Mouse (Mus musculus): ENCODE results near the gene Eif4g3. TPM values are rescaled to one million over a fixed set of nuclear protein-coding genes. Genes with fewer than 3 reads are reported as not detected.

The Eif4g3 gene
- total and polyA plus RNA-seq, 3 experiments = 22.8 to 63.7 TPM; not detected in 1

DNA sequence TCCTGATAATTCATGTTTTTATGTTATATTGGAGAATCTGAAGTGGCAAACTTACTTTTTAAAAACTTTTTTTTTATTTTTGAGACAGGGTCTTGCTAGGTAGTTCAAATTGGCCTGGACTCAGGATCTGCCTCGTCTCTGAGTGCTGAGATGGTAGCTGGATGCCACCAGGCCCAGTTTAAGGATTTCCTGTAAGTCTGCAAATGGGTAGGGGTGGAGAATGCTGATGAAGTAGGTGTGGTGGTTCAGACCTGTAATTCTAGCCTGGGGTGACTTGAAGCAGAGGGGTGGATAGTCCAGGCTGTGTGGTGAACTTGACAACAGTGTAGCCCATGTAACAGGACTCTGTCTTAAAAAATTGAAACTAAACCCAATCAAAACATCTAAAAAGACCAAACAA lies 45.1 kb downstream of the Eif4g3 start:
- H3K36me3 ChIP-seq (ENCODE audit: control insufficient read depth in 1 of 2, insufficient read depth in 2 of 2, low read length in 2 of 2) = peaks cover 0 to 19% of the 10 kb centered on the region in 2 experiments; a peak in 2 of 4 replicates

DNA sequence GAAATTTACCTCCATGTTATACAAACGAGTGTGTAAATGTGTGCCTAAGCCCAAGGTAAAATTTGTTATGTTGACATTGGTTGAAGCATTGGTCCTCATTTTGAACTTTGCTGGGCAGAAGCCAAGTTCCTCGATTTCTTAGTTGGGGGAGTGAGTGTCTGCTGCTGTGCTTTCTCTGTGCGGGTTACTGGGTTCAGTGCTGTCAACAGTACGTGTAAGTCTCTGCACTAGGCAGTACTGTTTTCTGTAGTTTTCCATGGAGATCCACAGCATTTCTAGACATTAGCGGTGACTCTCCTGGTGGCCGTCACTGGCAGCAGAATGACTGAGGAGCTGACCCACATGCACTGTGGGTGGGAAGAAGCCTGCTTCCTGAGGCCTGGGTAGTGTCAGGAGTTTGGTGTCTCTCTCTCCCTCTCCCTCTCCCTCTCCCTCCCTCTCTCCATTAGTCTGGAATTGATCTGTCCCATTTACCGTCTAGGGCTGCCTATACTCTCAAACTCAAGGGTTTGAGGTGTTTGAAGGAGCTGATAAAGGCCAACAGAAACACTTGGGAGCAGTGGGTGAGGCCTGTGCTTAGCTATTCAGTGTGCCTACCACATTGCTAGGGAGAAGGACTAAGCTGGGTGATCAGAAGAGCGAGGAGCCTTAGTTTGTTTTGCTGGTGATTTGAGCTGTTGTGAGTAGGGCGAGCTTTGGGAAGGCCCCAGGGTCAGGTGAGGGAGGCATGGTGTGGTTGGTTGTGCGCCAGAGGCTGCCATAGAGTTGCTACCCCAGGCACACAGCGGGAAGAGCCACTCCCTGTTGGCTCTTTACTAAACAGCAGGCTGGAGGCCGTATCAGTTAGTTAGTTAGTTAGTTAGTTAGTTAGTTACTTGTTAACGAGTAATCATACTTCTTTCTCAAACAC lies 45.8 kb downstream of the Eif4g3 start:
- H3K79me2 ChIP-seq (ENCODE audit: control insufficient read depth, insufficient read depth, low read length, poor library complexity) = no peaks in the 10 kb centered on the region; the same call in 1 of the 2 replicates
- H3K36me3 ChIP-seq (ENCODE audit: control insufficient read depth in 1 of 2, insufficient read depth in 2 of 2, low read length in 2 of 2) = peaks cover 0 to 19% of the 10 kb centered on the region in 2 experiments; a peak in 2 of 4 replicates
- no peak overlapping the region for H3K4me3 ChIP-seq (ENCODE audit: control insufficient read depth in 1 of 2, insufficient read depth in 1 of 2, low read depth in 2 of 2, low read length in 2 of 2)
- H3K9ac ChIP-seq (ENCODE audit: control insufficient read depth, low read depth, low read length, poor library complexity, severe bottlenecking) = no peak overlapping the region
- H3K27me3 ChIP-seq (ENCODE audit: control insufficient read depth in 1 of 2, insufficient read depth in 2 of 2, low read length in 2 of 2) = no peaks in the 10 kb centered on the region
- DNase-seq (ENCODE audit: low read depth, low spot score) = no peak
- TF ChIP-seq USF1 (IDR thresholded peaks at IDR 0.05; ENCODE audit: low read depth, low read length) (no peak), ETS1 (IDR thresholded peaks at IDR 0.05; ENCODE audit: low read depth, low read length) (no peak), MAZ (IDR thresholded peaks at IDR 0.05; ENCODE audit: low read depth, low read length) (no peak), CHD2 (IDR thresholded peaks at IDR 0.05; ENCODE audit: low read length) (no peak), MEF2A (IDR thresholded peaks at IDR 0.05; ENCODE audit: extremely low read depth, insufficient replicate concordance, low read depth, low read length, poor library complexity, severe bottlenecking) (no peak)
- H3K9me3 ChIP-seq (replicated peaks; ENCODE audit: insufficient read depth, low read length) = no peaks in the 10 kb centered on the region; the same call in 1 of the 2 replicates
- no peaks in the 10 kb centered on the region for H3K4me1 ChIP-seq (ENCODE audit: control insufficient read depth in 1 of 2, insufficient read depth in 2 of 2, low read length in 2 of 2)
- H3K27ac ChIP-seq (ENCODE audit: control insufficient read depth, low read depth, low read length) = no peak overlapping the region

More for the DNA sequence above, 45.1 kb downstream of the Eif4g3 start:
- Histone ChIP-seq H3K27ac (ENCODE audit: control insufficient read depth, low read depth, low read length) (no peak overlapping the region), H3K79me2 (ENCODE audit: control insufficient read depth, insufficient read depth, low read length, poor library complexity) (no peaks in the 10 kb centered on the region; the same call in 1 of the 2 replicates), H3K9ac (ENCODE audit: control insufficient read depth, low read depth, low read length, poor library complexity, severe bottlenecking) (no peak overlapping the region), H3K4me1 (ENCODE audit: control insufficient read depth in 1 of 2, insufficient read depth in 2 of 2, low read length in 2 of 2) (no peaks in the 10 kb centered on the region), H3K9me3 (replicated peaks; ENCODE audit: insufficient read depth, low read length) (no peaks in the 10 kb centered on the region; the same call in 1 of the 2 replicates), H3K4me3 (ENCODE audit: control insufficient read depth in 1 of 2, insufficient read depth in 1 of 2, low read depth in 2 of 2, low read length in 2 of 2) (no peak overlapping the region), H3K27me3 (ENCODE audit: control insufficient read depth in 1 of 2, insufficient read depth in 2 of 2, low read length in 2 of 2) (no peaks in the 10 kb centered on the region)
- TF ChIP-seq GATA1 (IDR thresholded peaks at IDR 0.05; ENCODE audit: low read depth, low read length) = no peak
- TF ChIP-seq POLR2A (IDR thresholded peaks at IDR 0.05; ENCODE audit: control insufficient read depth in 1 of 2, insufficient read depth in 1 of 2, low read depth in 1 of 2, low read length in 2 of 2, poor library complexity in 1 of 2) = no peak
- no peak for TF ChIP-seq BHLHE40 (IDR thresholded peaks at IDR 0.05; ENCODE audit: borderline replicate concordance, low read depth, low read length)
- TF ChIP-seq EP300 (IDR thresholded peaks at IDR 0.05; ENCODE audit: low read depth in 1 of 2, low read length in 2 of 2) = no peak
- no peak for DNase-seq (ENCODE audit: low read depth, low spot score)

DNA sequence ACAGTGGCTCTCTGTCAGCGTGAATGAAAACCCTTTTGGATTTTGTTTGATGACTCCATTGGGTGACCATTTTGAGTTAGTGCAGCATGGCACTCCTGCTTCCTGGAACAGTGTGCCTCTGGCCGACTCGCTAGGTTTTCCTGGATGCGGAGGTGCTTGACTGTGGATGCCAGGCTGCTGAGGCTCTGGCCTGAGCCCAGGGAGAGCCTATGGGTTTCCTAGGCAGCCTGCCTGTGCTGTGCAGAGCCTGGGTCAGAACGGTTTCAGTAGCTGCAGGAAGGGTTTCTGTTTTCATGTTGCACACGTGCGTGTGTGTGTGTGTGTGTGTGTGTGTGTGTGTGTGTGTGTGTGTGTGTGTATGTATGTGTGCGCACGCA lies 46.4 kb downstream of the Eif4g3 start:
- Histone ChIP-seq H3K9me3 (replicated peaks; ENCODE audit: insufficient read depth, low read length) (no peaks in the 10 kb centered on the region; the same call in 1 of the 2 replicates), H3K27me3 (ENCODE audit: control insufficient read depth in 1 of 2, insufficient read depth in 2 of 2, low read length in 2 of 2) (no peaks in the 10 kb centered on the region), H3K27ac (ENCODE audit: control insufficient read depth, low read depth, low read length) (no peak overlapping the region), H3K9ac (ENCODE audit: control insufficient read depth, low read depth, low read length, poor library complexity, severe bottlenecking) (no peak overlapping the region), H3K4me3 (ENCODE audit: control insufficient read depth in 1 of 2, insufficient read depth in 1 of 2, low read depth in 2 of 2, low read length in 2 of 2) (no peak overlapping the region), H3K4me1 (ENCODE audit: control insufficient read depth in 1 of 2, insufficient read depth in 2 of 2, low read length in 2 of 2) (no peaks in the 10 kb centered on the region), H3K36me3 (ENCODE audit: control insufficient read depth in 1 of 2, insufficient read depth in 2 of 2, low read length in 2 of 2) (peaks cover 0 to 16% of the 10 kb centered on the region in 2 experiments; a peak in 2 of 4 replicates), H3K79me2 (ENCODE audit: control insufficient read depth, insufficient read depth, low read length, poor library complexity) (no peaks in the 10 kb centered on the region; the same call in 1 of the 2 replicates)
- TF ChIP-seq HCFC1 (IDR thresholded peaks at IDR 0.05; ENCODE audit: low read depth, low read length) = no peak
- no peak for TF ChIP-seq JUND (IDR thresholded peaks at IDR 0.05; ENCODE audit: low read depth, low read length)
- TF ChIP-seq ETS1 (IDR thresholded peaks at IDR 0.05; ENCODE audit: low read depth, low read length) = no peak
- TF ChIP-seq UBTF (IDR thresholded peaks at IDR 0.05; ENCODE audit: borderline replicate concordance, insufficient read depth, low read depth, low read length) = no peak
- no peak for TF ChIP-seq MYB (IDR thresholded peaks at IDR 0.05; ENCODE audit: low read depth, low read length)
- TF ChIP-seq MEF2A (IDR thresholded peaks at IDR 0.05; ENCODE audit: extremely low read depth, insufficient replicate concordance, low read depth, low read length, poor library complexity, severe bottlenecking) = no peak
- no peak for TF ChIP-seq CHD2 (IDR thresholded peaks at IDR 0.05; ENCODE audit: low read length)
- no peak for TF ChIP-seq SIN3A (IDR thresholded peaks at IDR 0.05; ENCODE audit: low read length)
- TF ChIP-seq TBP (IDR thresholded peaks at IDR 0.05; ENCODE audit: low read depth, low read length) = no peak
- TF ChIP-seq RCOR1 (IDR thresholded peaks at IDR 0.05; ENCODE audit: low read depth, low read length) = no peak
- no peak for TF ChIP-seq ELF1 (IDR thresholded peaks at IDR 0.05; ENCODE audit: low read depth, low read length)
- no peak for TF ChIP-seq GABPA (IDR thresholded peaks at IDR 0.05; ENCODE audit: low read depth, low read length)
- no peak for TF ChIP-seq USF1 (IDR thresholded peaks at IDR 0.05; ENCODE audit: low read depth, low read length)
- no peak for TF ChIP-seq MAX (IDR thresholded peaks at IDR 0.05; ENCODE audit: low read length)
- no peak for DNase-seq (ENCODE audit: low read depth, low spot score)
